Mouse (Mus musculus): Measurements from ENCODE around the gene Map3k10.

DNA sequence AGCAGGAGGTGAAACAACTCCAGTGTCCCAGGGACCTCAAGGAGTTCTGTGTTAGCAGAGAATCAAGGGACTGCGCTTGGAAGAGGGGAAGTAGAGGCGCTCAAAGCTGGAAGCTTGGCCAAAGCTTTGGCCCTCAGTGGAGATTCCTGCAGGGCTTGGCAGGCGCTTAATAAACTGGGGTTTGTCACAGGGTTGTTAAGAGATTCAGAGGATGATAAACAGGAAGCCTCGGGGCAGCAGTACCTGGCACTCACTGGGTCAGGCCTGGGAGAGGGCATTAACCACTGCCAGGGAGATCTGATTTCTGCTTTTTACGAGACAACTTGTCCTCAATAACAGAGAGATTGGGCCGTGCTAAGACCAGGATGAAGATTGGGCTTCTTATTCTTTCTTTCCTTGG lies 53.4 kb downstream of the Map3k10 start:
- no peak for TF ChIP-seq EP300 (optimal IDR thresholded peaks at IDR 0.05)
- no peak for TF ChIP-seq CTCF (IDR thresholded peaks at IDR 0.05; ENCODE audit: low read depth)

Data from stomach, postnatal 0 days (tissue).